Mouse (Mus musculus) spleen, embryonic (tissue): ENCODE data around the gene Htra1.

Experiments
- CTCF ChIA-PET: fragments of 350-600 bp; sonication (Branson Sonifier 250); formaldehyde crosslinking; loops from one replicate; lab custom pipeline; 2022; lab: Charles Lee

The Htra1 gene

DNA sequence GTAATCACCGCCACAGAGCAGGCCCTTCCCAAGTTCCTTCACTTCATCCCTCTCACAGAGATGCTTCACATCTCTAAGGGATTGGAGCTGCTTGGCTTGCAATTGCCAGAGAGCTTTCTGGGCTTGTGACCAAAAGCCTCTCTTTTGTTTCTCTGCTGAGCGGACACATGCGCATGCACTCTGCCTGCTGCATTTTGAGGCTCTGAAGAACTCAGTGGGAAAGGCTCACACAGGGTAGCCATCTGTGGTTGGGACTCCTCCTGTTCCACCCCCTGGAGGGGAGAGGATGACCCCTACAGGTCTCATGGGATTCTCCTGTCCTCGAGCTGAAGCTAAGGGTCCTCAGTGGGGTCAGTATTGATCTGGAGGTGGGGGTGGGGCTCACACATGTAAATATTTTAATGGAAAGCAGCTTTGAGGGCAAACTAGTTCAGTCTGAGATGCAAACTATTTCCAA is 30.0 kb downstream of the Htra1 start:
- CTCF ChIA-PET, result no interaction called here

- CTCF ChIA-PET, result no interaction called here
Measured at GRCm38 (mm10) chr7:130966451-130966850, 30.5 kb downstream of the Htra1 start.

GRCm38 (mm10) chr7:130966876-130967275 is 31.0 kb downstream of the Htra1 start:
- CTCF ChIA-PET, result no interaction called here

DNA sequence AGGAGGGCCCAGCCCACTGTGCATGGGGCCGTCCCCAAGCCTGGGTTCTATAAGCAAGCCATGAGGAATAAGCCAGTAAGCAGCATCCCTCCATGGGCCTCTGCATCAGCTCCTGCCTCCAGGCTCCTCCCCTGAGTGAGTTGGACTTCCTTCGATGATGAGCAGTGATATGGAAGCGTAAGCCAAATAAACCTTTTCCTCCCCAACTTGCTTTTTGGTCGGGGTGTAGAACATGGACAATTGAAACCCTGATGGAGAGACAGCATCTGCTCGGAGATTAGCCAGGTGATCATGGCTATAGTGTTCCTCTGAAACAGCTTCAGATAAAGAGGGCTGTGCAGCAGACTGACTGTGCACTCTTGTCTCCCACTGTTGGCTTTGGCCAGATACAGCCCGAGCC is 32.0 kb downstream of the Htra1 start:
- CTCF ChIA-PET, result no interaction called here

DNA sequence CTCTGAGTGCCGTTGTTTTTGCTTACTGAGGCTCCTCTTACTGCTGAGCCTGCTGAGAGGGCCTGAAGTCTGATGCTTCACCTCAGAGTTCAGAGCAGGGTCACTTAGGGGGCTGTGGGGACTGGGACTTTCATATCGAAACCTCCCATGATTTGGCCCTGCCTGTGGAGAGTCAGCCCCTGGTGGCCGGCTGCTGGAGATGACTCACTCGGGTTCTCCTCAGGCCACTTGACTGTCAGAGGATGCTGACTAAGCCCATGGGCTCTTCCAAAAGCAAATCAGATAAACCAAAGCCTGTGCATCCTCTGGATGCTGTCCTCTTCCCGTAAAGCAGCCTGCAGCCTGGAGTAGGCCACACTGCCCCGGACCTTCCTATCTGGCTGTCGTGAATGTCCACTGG is 32.6 kb downstream of the Htra1 start:
- CTCF ChIA-PET, result no interaction called here

GRCm38 (mm10) chr7:130969076-130969475 is 33.2 kb downstream of the Htra1 start:
- CTCF ChIA-PET, result no interaction called here

DNA sequence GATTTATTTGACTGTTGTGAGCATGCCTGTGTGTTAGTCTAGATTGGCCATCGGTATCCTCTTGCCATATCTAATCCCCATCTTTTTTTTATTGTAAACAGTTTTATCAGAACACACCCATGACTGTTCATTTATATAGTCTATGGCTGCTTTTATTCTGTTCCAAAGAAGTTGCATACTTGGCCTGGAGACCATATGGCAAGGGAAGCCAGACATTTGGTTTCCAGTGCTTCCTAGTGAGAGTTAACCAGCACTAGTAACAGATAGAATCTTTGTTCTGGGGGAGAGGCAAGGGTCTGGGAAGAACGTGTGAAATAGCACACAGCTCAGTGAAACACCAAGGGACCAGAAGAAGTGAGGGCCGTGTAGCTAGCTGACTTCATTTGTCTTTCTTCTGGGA is 33.6 kb downstream of the Htra1 start:
- CTCF ChIA-PET, result no interaction called here

GRCm38 (mm10) chr7:130972767-130973166 is 36.9 kb downstream of the Htra1 start:
- CTCF ChIA-PET, result no interaction called here

DNA sequence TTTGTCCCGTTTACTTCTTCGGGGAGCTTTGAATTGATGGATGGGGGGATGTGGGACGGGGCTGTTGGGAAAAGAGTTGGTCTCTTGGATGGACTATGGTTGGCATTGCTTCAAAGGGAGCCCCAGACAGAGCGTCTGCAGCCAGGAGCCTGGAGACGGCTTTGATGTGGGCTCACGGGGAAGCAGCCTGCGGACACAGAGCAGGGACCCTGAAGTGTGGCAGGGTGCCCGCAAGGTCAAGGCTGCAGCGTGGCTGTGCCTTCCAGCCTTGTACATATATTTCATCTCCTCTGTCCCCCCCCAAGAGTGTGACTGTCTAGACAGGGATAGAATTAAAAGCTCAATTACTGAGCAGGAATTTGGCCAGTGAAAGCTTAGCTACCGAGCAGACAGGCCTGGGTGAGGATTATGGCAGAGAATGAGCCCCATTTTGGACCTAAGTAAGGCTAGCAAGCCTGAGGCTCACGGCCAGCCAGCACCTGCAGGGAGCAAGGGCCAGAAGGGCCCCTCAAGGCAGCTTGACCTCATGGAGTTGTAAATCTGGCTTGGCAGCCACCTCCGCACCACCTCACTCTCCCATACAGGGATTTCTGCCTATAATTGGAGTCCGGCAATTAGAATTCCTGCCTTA is 40.5 kb downstream of the Htra1 start:
- CTCF ChIA-PET, result no interaction called here

GRCm38 (mm10) chr7:130977794-130978521 is 42.0 kb downstream of the Htra1 start:
- CTCF ChIA-PET, result no interaction called here

DNA sequence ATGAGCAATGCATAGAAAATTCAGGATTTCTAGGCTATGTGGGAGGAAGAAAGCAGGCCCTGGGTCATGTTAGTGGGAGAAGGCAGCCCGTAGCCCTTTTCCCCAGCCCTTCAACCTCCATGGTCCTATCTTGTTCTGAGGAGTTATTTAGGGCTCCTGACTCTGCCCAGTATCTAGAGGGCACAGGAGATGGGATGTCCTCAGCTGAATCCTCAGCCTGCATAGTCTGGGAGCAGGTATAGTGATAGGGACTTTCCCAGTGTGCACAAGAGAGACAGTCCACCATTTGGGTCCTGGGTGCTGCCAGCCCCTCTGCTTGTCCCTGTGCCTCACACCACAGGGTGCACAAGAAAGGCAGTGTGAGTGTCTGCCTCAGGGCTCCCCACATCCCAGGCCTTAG is 42.6 kb downstream of the Htra1 start:
- CTCF ChIA-PET, result no interaction called here

GRCm38 (mm10) chr7:130980130-130980529 is 44.2 kb downstream of the Htra1 start:
- CTCF ChIA-PET, result no interaction called here

- CTCF ChIA-PET, result no interaction called here
Measured at GRCm38 (mm10) chr7:130982371-130982770, 46.5 kb downstream of the Htra1 start.

- CTCF ChIA-PET, result no interaction called here
Measured at GRCm38 (mm10) chr7:130982881-130983280, 47.0 kb downstream of the Htra1 start.

DNA sequence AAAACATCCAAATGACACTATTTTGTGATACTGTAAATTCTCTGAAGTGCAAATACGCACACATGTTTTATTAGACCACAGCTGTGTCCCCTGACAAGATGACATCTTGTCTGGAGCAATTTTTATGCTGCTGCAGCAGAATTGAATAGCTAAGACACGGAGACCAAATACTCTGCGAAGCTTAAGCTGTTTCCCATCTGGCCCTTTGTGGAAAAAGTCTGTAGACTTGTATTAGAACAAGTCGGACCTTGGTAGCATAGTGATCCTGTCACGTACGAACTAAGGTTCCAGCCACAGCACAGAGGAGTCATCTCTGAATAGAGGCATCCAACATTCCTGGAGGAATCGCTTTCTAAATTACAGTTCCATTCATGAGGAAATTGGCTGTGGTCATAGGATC is 48.4 kb downstream of the Htra1 start:
- CTCF ChIA-PET, result no interaction called here

DNA sequence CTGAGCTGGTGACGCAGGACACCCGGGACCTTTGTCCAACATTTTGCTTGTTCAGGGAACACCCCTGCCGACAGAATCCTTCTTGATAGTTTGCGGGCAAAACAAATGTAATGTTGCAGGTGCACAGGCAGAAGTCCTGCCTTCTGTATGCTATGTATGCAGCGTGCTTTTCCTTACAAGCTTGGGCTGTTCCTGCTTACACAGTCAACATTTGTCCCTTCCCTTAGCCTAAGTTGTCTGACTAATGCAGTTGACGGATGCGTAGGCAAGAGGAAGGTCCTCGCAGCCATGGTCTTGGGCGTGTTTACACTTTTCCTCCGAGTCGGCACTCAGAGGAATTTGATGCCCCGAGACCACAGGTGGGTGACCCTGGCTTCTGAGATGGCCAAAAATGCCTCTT is 49.3 kb downstream of the Htra1 start:
- CTCF ChIA-PET, result no interaction called here

GRCm38 (mm10) chr7:130985716-130986115 is 49.8 kb downstream of the Htra1 start:
- CTCF ChIA-PET, result no interaction called here

DNA sequence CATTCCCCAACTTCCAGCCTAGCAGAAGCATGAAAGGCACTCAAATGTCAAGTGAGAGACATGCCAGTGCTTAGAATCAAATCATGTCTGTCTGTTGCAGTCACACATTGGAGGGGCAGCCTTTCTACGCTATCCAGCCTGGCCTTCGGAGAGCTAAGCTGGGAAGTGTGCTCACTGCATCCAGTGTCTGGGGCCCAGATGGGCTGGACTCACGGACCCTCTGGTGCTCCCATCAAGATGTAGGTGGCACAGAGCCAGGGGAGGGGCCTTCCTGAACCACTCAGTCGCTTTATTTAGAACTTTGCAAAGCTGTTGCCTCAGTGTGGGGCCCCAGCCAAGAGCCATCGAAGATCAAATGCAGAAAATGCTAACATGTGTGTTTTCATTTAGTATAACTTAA is 52.2 kb downstream of the Htra1 start:
- CTCF ChIA-PET, result no interaction called here

DNA sequence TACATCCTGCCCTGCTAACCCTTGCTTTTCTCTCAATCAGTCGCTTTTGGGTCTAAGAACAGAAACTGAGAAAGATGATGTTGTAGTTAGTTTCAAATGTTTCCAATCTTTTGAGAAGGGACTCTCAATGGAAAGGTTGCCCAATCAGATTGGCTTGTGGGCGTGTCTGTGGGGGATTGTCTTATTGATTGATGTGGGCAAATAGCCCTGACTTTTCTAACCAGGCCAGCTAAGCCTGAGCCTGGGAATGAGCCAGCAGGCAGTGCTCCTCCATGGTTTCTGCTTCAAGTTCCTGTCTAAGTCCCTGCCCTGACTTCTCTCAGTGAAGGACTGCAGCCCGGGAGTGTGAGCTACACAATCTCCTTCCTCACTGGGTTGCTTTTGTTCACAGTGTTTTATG is 53.5 kb downstream of the Htra1 start:
- CTCF ChIA-PET, result no interaction called here

DNA sequence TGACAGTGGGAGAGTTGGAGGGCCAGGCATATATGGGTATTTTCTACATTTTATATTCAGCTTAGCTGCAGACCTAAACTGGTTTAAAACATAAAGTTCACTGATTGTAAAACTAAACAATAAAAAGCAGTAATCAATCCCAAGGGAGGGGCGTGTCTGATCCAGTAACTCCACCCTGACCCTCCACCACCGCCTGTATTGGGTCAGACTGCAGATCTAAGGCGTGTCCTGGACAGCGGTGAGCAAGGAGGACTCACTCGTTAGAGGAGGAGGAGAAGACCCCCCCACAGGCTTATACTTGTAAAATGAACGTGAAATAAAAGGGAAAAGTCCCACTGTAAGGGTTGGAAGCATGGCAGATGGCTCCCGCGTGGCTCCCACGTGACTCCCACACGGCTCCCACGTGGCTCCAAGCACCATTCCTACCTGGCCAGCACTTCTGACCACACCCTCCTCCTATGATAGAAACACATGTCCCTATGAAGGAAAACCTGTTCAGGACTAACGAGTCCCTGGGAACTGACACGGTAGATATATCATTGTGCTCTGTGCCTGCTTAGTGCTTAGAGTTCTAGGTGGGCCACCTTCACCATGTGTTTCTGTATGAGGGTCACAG is 55.4 kb downstream of the Htra1 start:
- CTCF ChIA-PET, result no interaction called here

DNA sequence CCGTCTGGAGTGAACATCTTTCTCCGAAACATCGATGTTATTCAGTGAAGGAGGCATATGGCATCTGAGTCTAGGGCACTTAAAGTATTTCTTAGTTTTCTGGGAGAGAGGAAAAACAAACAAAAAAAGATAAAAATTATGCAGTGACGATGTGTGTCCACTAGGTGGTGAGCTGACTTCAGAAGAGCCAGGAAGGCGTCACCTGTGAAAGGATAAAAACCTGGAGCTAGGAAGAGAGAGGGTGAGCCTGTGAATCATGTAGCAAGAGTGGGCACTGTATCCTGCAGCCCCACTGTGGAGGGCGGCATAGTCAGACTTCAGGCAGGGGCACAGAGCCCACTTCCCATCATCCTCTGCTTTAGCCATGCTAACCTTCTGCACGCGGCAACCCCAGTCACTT is 58.0 kb downstream of the Htra1 start:
- CTCF ChIA-PET, result no interaction called here

DNA sequence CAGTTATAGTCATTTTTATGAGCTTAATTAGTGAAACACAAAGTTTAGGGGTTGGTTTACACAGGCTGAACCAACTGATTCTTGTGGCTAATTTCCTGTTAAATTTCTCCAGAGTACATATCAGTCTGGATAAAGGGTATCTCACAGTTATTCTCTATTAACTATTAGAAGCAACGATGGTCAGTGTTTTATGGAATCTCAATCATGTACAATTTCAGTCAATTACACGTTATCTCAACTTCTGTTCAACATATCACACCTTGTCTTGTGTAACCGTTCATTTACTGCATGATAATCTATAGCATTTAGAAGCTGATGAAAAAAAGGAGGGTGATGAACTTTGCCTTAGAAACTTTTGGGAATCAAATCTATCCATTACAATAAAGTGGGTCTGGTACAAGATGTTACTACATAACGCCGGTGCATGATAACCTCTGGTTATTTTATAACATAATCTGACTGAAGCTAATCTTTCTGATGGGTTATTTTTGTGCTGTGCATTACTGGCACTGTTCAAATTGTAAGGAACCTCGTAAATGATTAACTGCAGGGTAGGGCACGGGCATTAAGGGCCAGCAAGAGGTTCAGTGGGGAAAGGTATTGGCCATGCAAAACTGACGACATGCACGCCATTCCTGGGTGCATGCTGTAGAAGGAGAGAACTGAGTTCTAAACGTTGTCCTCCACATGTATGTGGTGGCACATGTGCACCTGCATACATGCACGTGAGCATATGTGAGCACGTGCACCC is 66.2 kb downstream of the Htra1 start:
- CTCF ChIA-PET, result no interaction called here
